In genomic region chr14:20730853-20731602, GRCm38 (mm10) we compare ENCODE assay signal across 27 mouse cellular contexts. TPM values are rescaled to one million over a fixed set of nuclear protein-coding genes. Genes with fewer than 3 reads are reported as not detected.
A peak's percentile ranks its signal among the peaks of the same experiment; 100 is the strongest.
DNase-seq lines count a peak whose midpoint lies in the region; ATAC-seq and TF ChIP-seq lines count a peak whose summit lies in the region.
"Had no signal": no experiment of that assay in that cellular context is flagged by ENCODE, and none has a peak within 500 bp of the region (broad histone marks: within the 10 kb centered on the region; RNA-seq: fewer than 3 reads in every experiment).

No protein-coding gene starts in this region.

- 86% methylated on average over 9 of the region's 9 CpGs for WGBS in limb, embryonic 13.5 days
- 88% methylated on average over 9 of the region's 9 CpGs for WGBS in limb, embryonic 10.5 days
- WGBS in bone marrow, adult 2 months = 69% methylated on average over 9 of the region's 9 CpGs
- WGBS in liver, embryonic 12.5 days (ENCODE audit: insufficient replicate concordance) = 82% methylated on average over 9 of the region's 9 CpGs

- no peak overlapping the region for H3K4me3 ChIP-seq in limb, embryonic 13.5 days
- H3K4me3 ChIP-seq in limb, embryonic 10.5 days = no peak overlapping the region
- no peak overlapping the region for H3K4me3 ChIP-seq in bone marrow, adult 2 months (replicated peaks; ENCODE audit: control insufficient read depth, low read depth, low read length)
- no peak overlapping the region for H3K4me3 ChIP-seq in liver, embryonic 12.5 days
- H3K4me3 ChIP-seq: embryonic facial prominence, embryonic 13.5 days; forebrain, embryonic 15.5 days; heart, embryonic 10.5 days; hindbrain, embryonic 10.5 days; layer of hippocampus, adult 2 months; limb, embryonic 15.5 days; midbrain, embryonic 13.5 days; neural tube, embryonic 12.5 days had no signal

- no peak overlapping the region for H3K27ac ChIP-seq in limb, embryonic 13.5 days
- H3K27ac ChIP-seq in limb, embryonic 10.5 days = no peak overlapping the region
- peak overlapping the region; percentile 18; the same call in 1 of the 2 replicates for H3K27ac ChIP-seq in bone marrow, adult 2 months (ENCODE audit: control insufficient read depth, insufficient read depth, low read depth, low read length, poor library complexity)
- H3K27ac ChIP-seq in liver, embryonic 12.5 days = peak overlapping the region; percentile 61
- H3K27ac ChIP-seq: embryonic facial prominence, embryonic 13.5 days; forebrain, embryonic 15.5 days; heart, embryonic 10.5 days; hindbrain, embryonic 10.5 days; hindbrain, postnatal 0 days; layer of hippocampus, adult 2 months; limb, embryonic 15.5 days; midbrain, embryonic 13.5 days; neural tube, embryonic 12.5 days; stomach, postnatal 0 days had no signal

- no peak for ATAC-seq in limb, embryonic 13.5 days (ENCODE audit: low FRiP score, low read depth)
- ATAC-seq in liver, embryonic 12.5 days = no peak
- peak; percentile 47 for ATAC-seq in megakaryocyte, adult 5-6 weeks (ENCODE audit: poor library complexity, severe bottlenecking)
- ATAC-seq: forebrain, embryonic 15.5 days; hindbrain, postnatal 0 days; intestine, embryonic 16.5 days; midbrain, embryonic 13.5 days had no signal

- H3K27me3 ChIP-seq in limb, embryonic 13.5 days = no peaks in the 10 kb centered on the region
- H3K27me3 ChIP-seq in limb, embryonic 10.5 days (ENCODE audit: low read depth, poor library complexity, severe bottlenecking) = no peaks in the 10 kb centered on the region
- H3K27me3 ChIP-seq in liver, embryonic 12.5 days (replicated peaks) = no peaks in the 10 kb centered on the region
- H3K27me3 ChIP-seq: embryonic facial prominence, embryonic 13.5 days; forebrain, embryonic 15.5 days; limb, embryonic 15.5 days; midbrain, embryonic 13.5 days; neural tube, embryonic 12.5 days had no signal

- no peak for DNase-seq in limb, embryonic 10.5 days (ENCODE audit: low spot score)
- DNase-seq in kidney, postnatal 25 days = no peak
- no peak for DNase-seq in heart, postnatal 10 days
- DNase-seq: adrenal gland, adult 2 months; cerebellum, adult 2 months; cerebellum, postnatal 25 days; gastrocnemius, postnatal 25 days; kidney, adult 9 months; kidney, postnatal 14 days; layer of hippocampus, postnatal 36 days; right cerebral cortex, postnatal 14 days; thymus, adult 2 months had no signal

- TF ChIP-seq CTCF in bone marrow, adult 2 months (IDR thresholded peaks at IDR 0.05; ENCODE audit: control insufficient read depth, insufficient read depth, low read length) = no peak

- H3K9me3 ChIP-seq in limb, embryonic 13.5 days = no peaks in the 10 kb centered on the region
- H3K9me3 ChIP-seq in limb, embryonic 10.5 days (replicated peaks) = no peaks in the 10 kb centered on the region
- H3K9me3 ChIP-seq in liver, embryonic 12.5 days (replicated peaks) = no peaks in the 10 kb centered on the region
- H3K9me3 ChIP-seq: embryonic facial prominence, embryonic 13.5 days; forebrain, embryonic 15.5 days; heart, embryonic 10.5 days; hindbrain, embryonic 10.5 days; limb, embryonic 15.5 days; midbrain, embryonic 13.5 days; neural tube, embryonic 12.5 days had no signal

- no peak overlapping the region for H3K4me2 ChIP-seq in limb, embryonic 13.5 days (replicated peaks)
- H3K4me2 ChIP-seq in liver, embryonic 12.5 days = peak overlapping the region; percentile 90
- H3K4me2 ChIP-seq: embryonic facial prominence, embryonic 13.5 days; forebrain, embryonic 15.5 days; limb, embryonic 15.5 days; midbrain, embryonic 13.5 days; neural tube, embryonic 12.5 days had no signal

- no peak for TF ChIP-seq POLR2A in bone marrow, adult 2 months (IDR thresholded peaks at IDR 0.05; ENCODE audit: borderline replicate concordance, control insufficient read depth, low read depth, low read length)

- intact Hi-C loops in heart, postnatal 10 days (cut with DNase I) = no loop called here

- peaks cover 26% of the 10 kb centered on the region for H3K4me1 ChIP-seq in limb, embryonic 13.5 days
- H3K4me1 ChIP-seq in limb, embryonic 10.5 days = peaks cover 21% of the 10 kb centered on the region
- H3K4me1 ChIP-seq in bone marrow, adult 2 months (ENCODE audit: control insufficient read depth, insufficient read depth, low read length) = no peaks in the 10 kb centered on the region; the same call in none of the 2 replicates
- H3K4me1 ChIP-seq in liver, embryonic 12.5 days = peaks cover 83% of the 10 kb centered on the region

- peaks cover 74% of the 10 kb centered on the region for H3K36me3 ChIP-seq in limb, embryonic 13.5 days
- H3K36me3 ChIP-seq in limb, embryonic 10.5 days = peaks cover 76% of the 10 kb centered on the region
- peaks cover 78% of the 10 kb centered on the region for H3K36me3 ChIP-seq in liver, embryonic 12.5 days

- H3K9ac ChIP-seq in limb, embryonic 13.5 days = peak overlapping the region; percentile 40; the same call in 1 of the 2 replicates
- H3K9ac ChIP-seq in liver, embryonic 12.5 days = peak overlapping the region; percentile 43; the same call in 1 of the 2 replicates
- H3K9ac ChIP-seq: embryonic facial prominence, embryonic 13.5 days; forebrain, embryonic 15.5 days; limb, embryonic 15.5 days; midbrain, embryonic 13.5 days; neural tube, embryonic 12.5 days had no signal

RNA-seq across cellular contexts. Expression of gene Ndst2, which starts 3.3 kb away (rescaled TPM):
- polyA plus RNA-seq in limb, embryonic 13.5 days (2015; fragmentation: Nextera tagmentation; extraction: Ambion mirVana) = 27.9 and 30.5 TPM in 2 replicates
- polyA plus RNA-seq in limb, embryonic 10.5 days (2016; fragmentation: Nextera tagmentation; extraction: Ambion mirVana) = 27.9 and 29.2 TPM in 2 replicates
- 21.1 and 50.0 TPM in 2 replicates for polyA plus RNA-seq in bone marrow, adult 2 months (2011; ENCODE audit: insufficient read depth, insufficient read length, low replicate concordance, missing spikeins)
- 22.4 and 24.9 TPM in 2 replicates for polyA plus RNA-seq in liver, embryonic 12.5 days (2016; fragmentation: Nextera tagmentation; extraction: Ambion mirVana)
- total RNA-seq in megakaryocyte, adult 5-6 weeks (2015) = 55.7 and 60.3 TPM in 2 replicates
- 14.0 and 19.5 TPM in 2 replicates for total RNA-seq in megakaryocyte, adult 5-6 weeks (2017)
- total RNA-seq in heart, postnatal 10 days (2021) = 10 to 100 TPM; 15.5 to 18.3 TPM

RNA-seq across cellular contexts. Expression of gene Zswim8, which starts 23.7 kb away (rescaled TPM):
- polyA plus RNA-seq in limb, embryonic 13.5 days (2015; fragmentation: Nextera tagmentation; extraction: Ambion mirVana) = 40.3 and 43.1 TPM in 2 replicates
- polyA plus RNA-seq in limb, embryonic 10.5 days (2016; fragmentation: Nextera tagmentation; extraction: Ambion mirVana) = 32.5 and 39.3 TPM in 2 replicates
- 48.8 and 105 TPM in 2 replicates for polyA plus RNA-seq in bone marrow, adult 2 months (2011; ENCODE audit: insufficient read depth, insufficient read length, low replicate concordance, missing spikeins)
- 10.7 and 11.1 TPM in 2 replicates for polyA plus RNA-seq in liver, embryonic 12.5 days (2016; fragmentation: Nextera tagmentation; extraction: Ambion mirVana)
- total RNA-seq in megakaryocyte, adult 5-6 weeks (2015) = 33.2 and 39.3 TPM in 2 replicates
- 26.5 and 33.3 TPM in 2 replicates for total RNA-seq in megakaryocyte, adult 5-6 weeks (2017)
- 10 to 100 TPM; 68.7 to 71.7 TPM for total RNA-seq in heart, postnatal 10 days (2021)

RNA-seq across cellular contexts. Expression of gene Chchd1, which starts 28.2 kb away (rescaled TPM):
- 194 and 196 TPM in 2 replicates for polyA plus RNA-seq in limb, embryonic 13.5 days (2015; fragmentation: Nextera tagmentation; extraction: Ambion mirVana)
- 238 and 280 TPM in 2 replicates for polyA plus RNA-seq in limb, embryonic 10.5 days (2016; fragmentation: Nextera tagmentation; extraction: Ambion mirVana)
- 44.3 and 106 TPM in 2 replicates for polyA plus RNA-seq in bone marrow, adult 2 months (2011; ENCODE audit: insufficient read depth, insufficient read length, low replicate concordance, missing spikeins)
- 178 and 187 TPM in 2 replicates for polyA plus RNA-seq in liver, embryonic 12.5 days (2016; fragmentation: Nextera tagmentation; extraction: Ambion mirVana)
- 94.2 and 107 TPM in 2 replicates for total RNA-seq in megakaryocyte, adult 5-6 weeks (2015)
- 86.5 and 86.8 TPM in 2 replicates for total RNA-seq in megakaryocyte, adult 5-6 weeks (2017)
- 10 to 100 TPM; 83.7 to 91.9 TPM for total RNA-seq in heart, postnatal 10 days (2021)

RNA-seq across cellular contexts. Expression of gene Fut11, which starts 36.3 kb away (rescaled TPM):
- polyA plus RNA-seq in limb, embryonic 13.5 days (2015; fragmentation: Nextera tagmentation; extraction: Ambion mirVana) = 27.4 and 28.5 TPM in 2 replicates
- 18.2 and 20.4 TPM in 2 replicates for polyA plus RNA-seq in limb, embryonic 10.5 days (2016; fragmentation: Nextera tagmentation; extraction: Ambion mirVana)
- 3.6 and 5.8 TPM in 2 replicates for polyA plus RNA-seq in bone marrow, adult 2 months (2011; ENCODE audit: insufficient read depth, insufficient read length, low replicate concordance, missing spikeins)
- 10.2 and 11.5 TPM in 2 replicates for polyA plus RNA-seq in liver, embryonic 12.5 days (2016; fragmentation: Nextera tagmentation; extraction: Ambion mirVana)
- 9.1 and 12.5 TPM in 2 replicates for total RNA-seq in megakaryocyte, adult 5-6 weeks (2015)
- 4.9 and 6.5 TPM in 2 replicates for total RNA-seq in megakaryocyte, adult 5-6 weeks (2017)
- 10 to 100 TPM; 11.1 to 11.6 TPM for total RNA-seq in heart, postnatal 10 days (2021)

RNA-seq across cellular contexts. Expression of gene Sec24c, which starts 56.9 kb away (rescaled TPM):
- 85.0 and 90.7 TPM in 2 replicates for polyA plus RNA-seq in limb, embryonic 13.5 days (2015; fragmentation: Nextera tagmentation; extraction: Ambion mirVana)
- 113 and 122 TPM in 2 replicates for polyA plus RNA-seq in limb, embryonic 10.5 days (2016; fragmentation: Nextera tagmentation; extraction: Ambion mirVana)
- polyA plus RNA-seq in bone marrow, adult 2 months (2011; ENCODE audit: insufficient read depth, insufficient read length, low replicate concordance, missing spikeins) = 29.8 and 49.6 TPM in 2 replicates
- 51.9 and 54.6 TPM in 2 replicates for polyA plus RNA-seq in liver, embryonic 12.5 days (2016; fragmentation: Nextera tagmentation; extraction: Ambion mirVana)
- total RNA-seq in megakaryocyte, adult 5-6 weeks (2015) = 34.2 and 48.4 TPM in 2 replicates
- 69.7 and 90.0 TPM in 2 replicates for total RNA-seq in megakaryocyte, adult 5-6 weeks (2017)
- 100 to 1,000 TPM; 103 to 105 TPM for total RNA-seq in heart, postnatal 10 days (2021)

Comparison
In these comparisons a context has a peak if more than half of its experiments do, and no peak if none do; other contexts are left out.
1. H3K27ac ChIP-seq: peak in bone marrow, adult 2 months (single experiment) and liver, embryonic 12.5 days (single experiment); none in limb, embryonic 13.5 days (single experiment) and limb, embryonic 10.5 days (single experiment).